24 mouse cellular contexts compared by ENCODE assay signal in the genomic region with DNA sequence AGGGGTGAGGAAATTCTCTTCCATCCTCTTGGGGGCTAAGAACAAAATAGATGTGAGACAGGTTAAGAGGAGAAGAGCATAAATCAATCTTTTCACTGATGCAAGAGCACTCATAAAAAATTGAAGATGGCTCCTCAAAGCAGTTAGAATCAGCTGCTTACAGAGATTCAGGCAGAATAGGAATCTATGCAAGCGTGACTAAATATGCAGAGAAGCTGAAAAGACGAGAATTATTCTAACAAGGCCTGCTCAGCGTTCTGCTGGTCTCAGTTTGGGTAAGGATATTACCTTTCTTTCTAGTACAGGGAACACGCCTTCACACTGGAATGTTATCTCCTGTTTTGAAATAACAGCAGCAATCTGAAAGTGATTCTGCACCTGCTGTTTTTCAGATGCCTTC.
DNase-seq lines count a peak whose midpoint lies in the region; ATAC-seq lines count a peak whose summit lies in the region.
"Had no signal": no experiment of that assay in that cellular context is flagged by ENCODE, and none has a peak within 500 bp of the region (broad histone marks: within the 10 kb centered on the region; RNA-seq: fewer than 3 reads in every experiment).

No protein-coding gene starts in this region.

- H3K36me3 ChIP-seq in neural tube, embryonic 13.5 days = no peaks in the 10 kb centered on the region
- H3K36me3 ChIP-seq in neural tube, embryonic 15.5 days = no peaks in the 10 kb centered on the region
- no peaks in the 10 kb centered on the region for H3K36me3 ChIP-seq in midbrain, embryonic 14.5 days (ENCODE audit: control insufficient read depth, insufficient read depth, low read length)
- H3K36me3 ChIP-seq in liver, embryonic 12.5 days = no peaks in the 10 kb centered on the region
- H3K36me3 ChIP-seq: embryonic facial prominence, embryonic 10.5 days; forebrain, embryonic 15.5 days; heart, embryonic 13.5 days had no signal

- peak overlapping the region; percentile 49 for H3K27ac ChIP-seq in neural tube, embryonic 13.5 days (replicated peaks)
- no peak overlapping the region for H3K27ac ChIP-seq in neural tube, embryonic 15.5 days (replicated peaks)
- H3K27ac ChIP-seq in midbrain, embryonic 14.5 days (replicated peaks; ENCODE audit: low read depth, low read length) = peak overlapping the region; percentile 45
- no peak overlapping the region for H3K27ac ChIP-seq in liver, embryonic 12.5 days
- H3K27ac ChIP-seq: embryonic facial prominence, embryonic 10.5 days; forebrain, embryonic 15.5 days; heart, adult 2 months; heart, embryonic 13.5 days; liver, embryonic 14.5 days had no signal

- DNase-seq in layer of hippocampus, adult 11-12 months (ENCODE audit: low spot score) = peak; percentile 9
- DNase-seq in layer of hippocampus, postnatal 10 days (ENCODE audit: low spot score in 2 of 2) = no peak
- DNase-seq in midbrain, embryonic 14.5 days = peak; percentile 52
- peak; percentile 31 for DNase-seq in telencephalon, adult 2 months (ENCODE audit: low read depth, low spot score)
- DNase-seq in heart, adult 11 months = no peak
- DNase-seq: adrenal gland, postnatal 25 days; cerebellum, adult 11 months; cerebellum, postnatal 10 days; gastrocnemius, postnatal 14 days; heart, adult 2 months; kidney, adult 11 months; kidney, postnatal 4 days; lung, embryonic 14.5 days; lung, postnatal 36 days; right cerebral cortex, postnatal 25 days; thymus, postnatal 36 days had no signal

- no peak overlapping the region for H3K4me2 ChIP-seq in neural tube, embryonic 13.5 days
- H3K4me2 ChIP-seq in neural tube, embryonic 15.5 days = no peak overlapping the region
- no peak overlapping the region for H3K4me2 ChIP-seq in midbrain, embryonic 14.5 days (ENCODE audit: low read length)
- H3K4me2 ChIP-seq in liver, embryonic 12.5 days = no peak overlapping the region
- H3K4me2 ChIP-seq: forebrain, embryonic 15.5 days; heart, embryonic 13.5 days; lung, embryonic 14.5 days had no signal

- H3K4me1 ChIP-seq in neural tube, embryonic 13.5 days (replicated peaks) = peaks cover 18% of the 10 kb centered on the region
- H3K4me1 ChIP-seq in neural tube, embryonic 15.5 days = 0 out of 2 replicates have a peak, but pooled peaks cover 2% of the 10 kb centered on the region
- no peaks in the 10 kb centered on the region for H3K4me1 ChIP-seq in midbrain, embryonic 14.5 days (ENCODE audit: control insufficient read depth, insufficient read depth, low read length)
- H3K4me1 ChIP-seq in liver, embryonic 12.5 days = no peaks in the 10 kb centered on the region
- H3K4me1 ChIP-seq: embryonic facial prominence, embryonic 10.5 days; forebrain, embryonic 15.5 days; heart, embryonic 13.5 days; megakaryocyte, embryonic 14.5 days had no signal

- 53% methylated on average over 4 of the region's 4 CpGs for WGBS in neural tube, embryonic 13.5 days
- WGBS in neural tube, embryonic 15.5 days = 43% methylated on average over 4 of the region's 4 CpGs
- 33% methylated on average over 4 of the region's 4 CpGs for WGBS in midbrain, embryonic 14.5 days
- 49% methylated on average over 4 of the region's 4 CpGs for WGBS in liver, embryonic 12.5 days (ENCODE audit: insufficient replicate concordance)

- no peaks in the 10 kb centered on the region for H3K9me3 ChIP-seq in neural tube, embryonic 13.5 days
- no peaks in the 10 kb centered on the region for H3K9me3 ChIP-seq in neural tube, embryonic 15.5 days (replicated peaks)
- H3K9me3 ChIP-seq in midbrain, embryonic 14.5 days (ENCODE audit: control insufficient read depth, low read length) = no peaks in the 10 kb centered on the region
- no peaks in the 10 kb centered on the region for H3K9me3 ChIP-seq in liver, embryonic 12.5 days (replicated peaks)
- H3K9me3 ChIP-seq: embryonic facial prominence, embryonic 10.5 days; forebrain, embryonic 15.5 days; heart, embryonic 13.5 days; megakaryocyte, embryonic 14.5 days had no signal

- ATAC-seq in neural tube, embryonic 13.5 days (ENCODE audit: low read depth) = no peak
- ATAC-seq in neural tube, embryonic 15.5 days (ENCODE audit: low FRiP score) = no peak
- no peak for ATAC-seq in midbrain, embryonic 14.5 days (ENCODE audit: low FRiP score, low TSS enrichment)
- no peak for ATAC-seq in liver, embryonic 12.5 days
- ATAC-seq: forebrain, embryonic 15.5 days had no signal

- H3K4me3 ChIP-seq in neural tube, embryonic 13.5 days = no peak overlapping the region
- no peak overlapping the region for H3K4me3 ChIP-seq in neural tube, embryonic 15.5 days (replicated peaks)
- no peak overlapping the region for H3K4me3 ChIP-seq in midbrain, embryonic 14.5 days (replicated peaks; ENCODE audit: low read depth, low read length)
- no peak overlapping the region for H3K4me3 ChIP-seq in liver, embryonic 12.5 days
- H3K4me3 ChIP-seq: embryonic facial prominence, embryonic 10.5 days; forebrain, embryonic 15.5 days; heart, adult 2 months; heart, embryonic 13.5 days; megakaryocyte, embryonic 14.5 days had no signal

- no peaks in the 10 kb centered on the region for H3K27me3 ChIP-seq in neural tube, embryonic 13.5 days
- no peaks in the 10 kb centered on the region for H3K27me3 ChIP-seq in neural tube, embryonic 15.5 days (replicated peaks)
- no peaks in the 10 kb centered on the region for H3K27me3 ChIP-seq in midbrain, embryonic 14.5 days (ENCODE audit: control insufficient read depth, insufficient read depth, low read length)
- no peaks in the 10 kb centered on the region for H3K27me3 ChIP-seq in liver, embryonic 12.5 days (replicated peaks)
- H3K27me3 ChIP-seq: forebrain, embryonic 15.5 days; heart, embryonic 13.5 days; megakaryocyte, embryonic 14.5 days had no signal

- no peak overlapping the region for H3K9ac ChIP-seq in neural tube, embryonic 13.5 days
- no peak overlapping the region for H3K9ac ChIP-seq in neural tube, embryonic 15.5 days (replicated peaks)
- no peak overlapping the region for H3K9ac ChIP-seq in midbrain, embryonic 14.5 days (replicated peaks; ENCODE audit: low read length)
- no peak overlapping the region for H3K9ac ChIP-seq in liver, embryonic 12.5 days
- H3K9ac ChIP-seq: forebrain, embryonic 15.5 days; heart, embryonic 13.5 days; liver, embryonic 14.5 days; lung, embryonic 14.5 days had no signal

Comparison
In these comparisons a context has a peak if more than half of its experiments do, and no peak if none do; other contexts are left out.
1. DNase-seq: peak in layer of hippocampus, adult 11-12 months (single experiment), midbrain, embryonic 14.5 days (single experiment) and telencephalon, adult 2 months (single experiment); none in layer of hippocampus, postnatal 10 days (0 of 2) and heart, adult 11 months (single experiment).
2. H3K27ac ChIP-seq: peak in neural tube, embryonic 13.5 days (single experiment) and midbrain, embryonic 14.5 days (single experiment); none in neural tube, embryonic 15.5 days (single experiment) and liver, embryonic 12.5 days (single experiment).